28 mouse cellular contexts compared by ENCODE assay signal in genomic region chr4:99132686-99133085, GRCm38 (mm10). TPM values are rescaled to one million over a fixed set of nuclear protein-coding genes. Genes with fewer than 3 reads are reported as not detected.
A peak's percentile ranks its signal among the peaks of the same experiment; 100 is the strongest.
DNase-seq lines count a peak whose midpoint lies in the region; ATAC-seq and TF ChIP-seq lines count a peak whose summit lies in the region.
"Had no signal": no experiment of that assay in that cellular context is flagged by ENCODE, and none has a peak within 500 bp of the region (broad histone marks: within the 10 kb centered on the region; RNA-seq: fewer than 3 reads in every experiment).

No protein-coding gene starts in this region.

- no peaks in the 10 kb centered on the region for H3K9me3 ChIP-seq in forebrain, embryonic 13.5 days (replicated peaks)
- H3K9me3 ChIP-seq in forebrain, postnatal 0 days (ENCODE audit: low read length), result no peaks in the 10 kb centered on the region
- no peaks in the 10 kb centered on the region for H3K9me3 ChIP-seq in heart, embryonic 12.5 days (replicated peaks)
- no peaks in the 10 kb centered on the region for H3K9me3 ChIP-seq in liver, postnatal 0 days (ENCODE audit: low read length)
- H3K9me3 ChIP-seq: embryonic facial prominence, embryonic 12.5 days; embryonic facial prominence, embryonic 15.5 days; heart, embryonic 13.5 days had no signal

- H3K4me3 ChIP-seq in forebrain, embryonic 13.5 days, result no peak overlapping the region
- no peak overlapping the region for H3K4me3 ChIP-seq in forebrain, postnatal 0 days (ENCODE audit: low read depth, low read length)
- H3K4me3 ChIP-seq in heart, embryonic 12.5 days, result no peak overlapping the region
- H3K4me3 ChIP-seq in liver, postnatal 0 days (ENCODE audit: low read depth, low read length), result no peak overlapping the region
- H3K4me3 ChIP-seq: embryonic facial prominence, embryonic 12.5 days; embryonic facial prominence, embryonic 15.5 days; gastrocnemius, adult 2 months; heart, embryonic 13.5 days had no signal

- 0 out of 2 replicates have a peak, but pooled peaks have one; percentile 30 for ATAC-seq in forebrain, embryonic 13.5 days
- no peak for ATAC-seq in forebrain, postnatal 0 days
- ATAC-seq in heart, embryonic 12.5 days (ENCODE audit: insufficient number of reproducible peaks, low FRiP score), result no peak
- ATAC-seq in liver, postnatal 0 days, result no peak
- ATAC-seq: hindbrain, postnatal 0 days; inflammation-experienced regulatory T-cells, adult 6 months; intestine, embryonic 16.5 days had no signal

- DNase-seq in forebrain, postnatal 0 days, result no peak
- DNase-seq in heart, adult 11 months, result peak; percentile 28
- DNase-seq in ES-CJ7 (ENCODE audit: low read depth, low spot score) (peak; percentile 30), ZHBTc4 (ENCODE audit: low read depth, low spot score) (peak; percentile 51)
- DNase-seq in liver, postnatal 0 days, result no peak
- DNase-seq: adrenal gland, postnatal 10 days; adrenal gland, postnatal 36 days; B cell, adult 2 months; cerebellum, adult 11 months; cerebellum, adult 2 months; cerebellum, adult 9-11 months; cerebellum, postnatal 25 days; gastrocnemius, adult 2 months; gastrocnemius, postnatal 14 days; heart, adult 18-20 months; heart, postnatal 14 days; heart, postnatal 4 days; kidney, adult 2 months had no signal

- H3K4me1 ChIP-seq in forebrain, embryonic 13.5 days, result peaks cover 4% of the 10 kb centered on the region
- no peaks in the 10 kb centered on the region for H3K4me1 ChIP-seq in forebrain, postnatal 0 days (ENCODE audit: insufficient read depth)
- H3K4me1 ChIP-seq in heart, embryonic 12.5 days (replicated peaks), result no peaks in the 10 kb centered on the region
- no peaks in the 10 kb centered on the region for H3K4me1 ChIP-seq in liver, postnatal 0 days (ENCODE audit: insufficient read depth)
- H3K4me1 ChIP-seq: embryonic facial prominence, embryonic 12.5 days; embryonic facial prominence, embryonic 15.5 days had no signal

- H3K4me2 ChIP-seq in forebrain, embryonic 13.5 days, result no peak overlapping the region
- H3K4me2 ChIP-seq in forebrain, postnatal 0 days (ENCODE audit: low read depth), result no peak overlapping the region
- no peak overlapping the region for H3K4me2 ChIP-seq in heart, embryonic 12.5 days
- no peak overlapping the region for H3K4me2 ChIP-seq in liver, postnatal 0 days (ENCODE audit: low read depth, low read length)
- H3K4me2 ChIP-seq: embryonic facial prominence, embryonic 12.5 days; embryonic facial prominence, embryonic 15.5 days; heart, embryonic 13.5 days; hindbrain, embryonic 14.5 days had no signal

- no peak for TF ChIP-seq EP300 in liver, postnatal 0 days (IDR thresholded peaks at IDR 0.05; ENCODE audit: low read depth)

- no peaks in the 10 kb centered on the region for H3K36me3 ChIP-seq in forebrain, embryonic 13.5 days (ENCODE audit: poor library complexity, severe bottlenecking)
- H3K36me3 ChIP-seq in forebrain, postnatal 0 days (ENCODE audit: insufficient read depth), result no peaks in the 10 kb centered on the region
- H3K36me3 ChIP-seq in heart, embryonic 12.5 days, result no peaks in the 10 kb centered on the region
- no peaks in the 10 kb centered on the region for H3K36me3 ChIP-seq in liver, postnatal 0 days (replicated peaks; ENCODE audit: insufficient read depth, low read length)
- H3K36me3 ChIP-seq: embryonic facial prominence, embryonic 12.5 days; embryonic facial prominence, embryonic 15.5 days; heart, embryonic 13.5 days had no signal

- H3K27ac ChIP-seq in forebrain, embryonic 13.5 days, result no peak overlapping the region
- H3K27ac ChIP-seq in forebrain, postnatal 0 days (ENCODE audit: low read depth, low read length), result no peak overlapping the region
- no peak overlapping the region for H3K27ac ChIP-seq in heart, embryonic 12.5 days (ENCODE audit: poor library complexity, severe bottlenecking)
- no peak overlapping the region for H3K27ac ChIP-seq in liver, postnatal 0 days (ENCODE audit: low read depth)
- H3K27ac ChIP-seq: embryonic facial prominence, embryonic 12.5 days; embryonic facial prominence, embryonic 15.5 days; gastrocnemius, adult 2 months; heart, embryonic 13.5 days; hindbrain, embryonic 14.5 days; hindbrain, postnatal 0 days had no signal

- TF ChIP-seq CTCF in forebrain, postnatal 0 days (IDR thresholded peaks at IDR 0.05; ENCODE audit: low read depth), result no peak
- no peak for TF ChIP-seq CTCF in liver, postnatal 0 days (IDR thresholded peaks at IDR 0.05; ENCODE audit: low read depth)

- H3K27me3 ChIP-seq in forebrain, embryonic 13.5 days, result no peaks in the 10 kb centered on the region
- no peaks in the 10 kb centered on the region for H3K27me3 ChIP-seq in forebrain, postnatal 0 days (ENCODE audit: insufficient read depth, low read length)
- no peaks in the 10 kb centered on the region for H3K27me3 ChIP-seq in heart, embryonic 12.5 days (replicated peaks)
- H3K27me3 ChIP-seq in liver, postnatal 0 days (ENCODE audit: insufficient read depth, low read length), result no peaks in the 10 kb centered on the region
- H3K27me3 ChIP-seq: CH12.LX; embryonic facial prominence, embryonic 12.5 days; embryonic facial prominence, embryonic 15.5 days; heart, embryonic 13.5 days had no signal

- 36% methylated on average over 6 of the region's 6 CpGs for WGBS in forebrain, embryonic 13.5 days
- WGBS in forebrain, postnatal 0 days, result 25% methylated on average over 6 of the region's 6 CpGs
- WGBS in heart, embryonic 12.5 days, result 71% methylated on average over 6 of the region's 6 CpGs
- WGBS in liver, postnatal 0 days (ENCODE audit: insufficient replicate concordance), result 55% methylated on average over 6 of the region's 6 CpGs

- H3K9ac ChIP-seq in forebrain, embryonic 13.5 days, result no peak overlapping the region
- no peak overlapping the region for H3K9ac ChIP-seq in forebrain, postnatal 0 days
- no peak overlapping the region for H3K9ac ChIP-seq in heart, embryonic 12.5 days
- no peak overlapping the region for H3K9ac ChIP-seq in liver, postnatal 0 days (replicated peaks)
- H3K9ac ChIP-seq: embryonic facial prominence, embryonic 12.5 days; embryonic facial prominence, embryonic 15.5 days; heart, embryonic 13.5 days; hindbrain, embryonic 14.5 days had no signal

RNA-seq across cellular contexts. Expression of gene Dock7, which starts 12.0 kb away (rescaled TPM):
- 81.0 and 90.2 TPM in 2 replicates for polyA plus RNA-seq in forebrain, embryonic 13.5 days (2015; fragmentation: Nextera tagmentation; extraction: Ambion mirVana)
- total RNA-seq in forebrain, postnatal 0 days (2014; rRNA removed), result 101 and 108 TPM in 2 replicates
- polyA plus RNA-seq in forebrain, postnatal 0 days (2015; fragmentation: Nextera tagmentation; extraction: Ambion mirVana), result 28.2 and 34.1 TPM in 2 replicates
- 43.4 and 45.4 TPM in 2 replicates for polyA plus RNA-seq in heart, embryonic 12.5 days (2016; fragmentation: Nextera tagmentation; extraction: Ambion mirVana)
- polyA plus RNA-seq in liver, postnatal 0 days (2015; fragmentation: Nextera tagmentation; extraction: Ambion mirVana), result 4.0 and 5.2 TPM in 2 replicates

Comparison
In these comparisons a context has a peak if more than half of its experiments do, and no peak if none do; other contexts are left out.
1. DNase-seq: peak in heart, adult 11 months (single experiment), ES-CJ7 (single experiment) and ZHBTc4 (single experiment); none in forebrain, postnatal 0 days (single experiment) and liver, postnatal 0 days (single experiment).